Mouse (Mus musculus): Measurements from ENCODE around the gene Olfr315. TPM values are rescaled to one million over a fixed set of nuclear protein-coding genes. Genes with fewer than 3 reads are reported as not detected.

The Olfr315 gene
- not detected for total RNA-seq (2023)

DNA sequence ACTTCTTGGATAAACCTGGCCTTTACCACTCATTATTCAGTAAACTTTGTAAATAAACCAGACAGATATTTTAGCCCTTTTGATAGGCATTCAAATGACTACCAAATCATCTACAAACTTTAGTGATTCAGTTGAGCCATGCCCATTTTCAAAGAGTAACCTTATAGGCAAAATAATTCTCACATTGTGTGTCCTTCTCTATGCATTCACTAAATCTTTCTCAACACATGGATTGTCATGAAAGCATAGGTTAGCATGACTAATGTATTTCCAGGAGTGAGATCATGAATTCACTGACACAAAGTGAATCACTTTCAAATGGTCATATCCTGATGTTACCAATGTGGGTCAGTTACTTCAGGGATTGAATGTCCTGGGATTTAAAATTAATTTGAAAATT lies at the start of gene Olfr315:
Olfr315 (plus strand) TSS at position 301 of the 400 bp plus-strand sequence.

DNA sequence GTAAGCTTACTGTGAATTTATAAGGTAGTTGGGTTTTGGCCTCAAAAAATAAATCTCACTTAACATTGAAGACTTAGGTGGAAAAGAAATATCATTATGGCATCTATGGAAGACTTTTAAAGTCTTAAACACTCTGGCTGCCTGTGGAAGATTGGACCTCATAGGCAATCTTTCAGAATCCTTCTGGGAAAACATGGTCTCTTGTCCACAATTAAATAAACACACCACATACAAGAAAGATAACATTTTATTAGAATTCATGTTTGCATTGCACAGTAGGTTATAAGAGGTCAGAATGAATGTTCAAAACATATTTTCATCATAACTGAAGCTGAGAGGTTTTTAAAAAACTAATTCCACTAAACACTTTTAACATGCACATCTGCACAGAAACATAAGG lies 49.1 kb upstream of the Olfr315 start, which contains the start of gene Olfr318:
Olfr318 (minus strand) TSS at position 101 of the 400 bp plus-strand sequence.

DNA sequence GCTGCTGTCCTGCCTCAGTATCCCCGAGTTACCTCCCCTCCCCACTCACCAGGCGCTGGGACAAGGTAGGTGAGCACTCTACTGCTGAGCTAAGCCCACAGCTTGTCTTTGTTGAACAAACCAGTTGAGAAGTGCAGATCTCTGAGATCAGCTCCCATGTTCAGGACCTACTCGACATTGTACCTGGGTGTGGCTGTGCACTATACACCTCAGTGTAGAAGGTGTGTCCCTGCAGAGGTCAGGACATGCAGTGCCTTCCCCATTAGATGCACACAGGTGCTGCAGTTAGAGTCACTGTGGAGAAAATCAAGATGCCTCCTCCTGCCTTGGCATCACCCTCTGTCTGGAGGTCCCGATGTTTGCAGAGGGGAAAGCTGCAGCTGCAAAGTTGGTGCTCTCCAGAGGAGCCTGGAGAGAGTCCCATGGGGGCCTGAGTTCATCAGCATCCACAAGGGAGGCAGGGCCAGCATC lies 34.2 kb upstream of the Olfr315 start, which contains the start of gene Olfr317:
Olfr317 (minus strand) TSS at position 421 of the 471 bp plus-strand sequence.

DNA sequence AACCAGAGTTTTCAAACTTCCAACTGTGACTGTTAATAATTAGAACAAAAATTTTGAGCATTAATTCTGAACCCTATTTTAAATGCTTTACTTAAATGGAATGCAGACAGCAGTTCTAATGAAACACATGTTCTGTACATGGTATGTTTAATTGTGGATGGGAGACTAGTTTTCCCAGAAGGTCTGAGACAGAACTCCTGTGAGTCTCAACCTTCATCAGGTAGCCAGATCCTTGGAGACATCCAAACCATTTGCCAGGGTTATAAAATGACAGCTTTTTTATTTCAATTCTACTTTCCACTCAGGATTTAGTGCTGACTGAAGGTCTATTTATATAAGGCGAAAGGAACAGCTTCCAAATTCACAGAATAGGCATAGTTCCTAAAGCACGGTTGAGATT lies 20.6 kb upstream of the Olfr315 start, which contains the start of gene Olfr316:
Olfr316 (plus strand) TSS at position 301 of the 400 bp plus-strand sequence.

DNA sequence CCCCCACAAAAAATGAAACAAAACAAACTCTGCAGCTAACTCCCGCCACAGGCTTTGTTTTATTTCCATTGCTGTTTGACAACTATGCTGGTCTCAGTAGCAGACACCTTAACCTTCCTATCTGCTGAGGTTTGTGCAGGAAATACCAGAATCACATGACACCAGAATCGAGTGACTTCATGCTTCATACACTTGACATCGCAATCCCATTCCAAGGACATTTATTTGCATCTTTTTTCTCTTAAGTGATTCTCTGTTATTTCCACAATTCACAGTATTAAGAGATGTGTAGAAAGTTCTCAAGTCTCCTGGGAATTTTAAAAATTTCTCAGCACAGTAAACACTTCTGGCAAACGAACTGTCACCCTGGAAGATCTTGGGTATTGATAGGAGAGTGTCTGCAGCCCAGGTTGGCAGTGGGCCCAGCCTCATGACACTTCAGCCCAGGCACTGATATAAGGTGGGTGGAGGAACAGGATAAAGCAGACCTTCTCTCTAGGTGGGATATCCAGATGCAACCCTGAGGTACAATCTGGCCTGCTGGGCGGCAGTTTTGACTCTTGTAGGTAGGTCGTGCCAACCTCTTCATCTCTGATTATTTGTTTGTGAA lies 9.6 kb downstream of the Olfr315 start, which contains the start of gene Olfr314:
Olfr314 (plus strand) TSS at position 473 of the 610 bp plus-strand sequence.

DNA sequence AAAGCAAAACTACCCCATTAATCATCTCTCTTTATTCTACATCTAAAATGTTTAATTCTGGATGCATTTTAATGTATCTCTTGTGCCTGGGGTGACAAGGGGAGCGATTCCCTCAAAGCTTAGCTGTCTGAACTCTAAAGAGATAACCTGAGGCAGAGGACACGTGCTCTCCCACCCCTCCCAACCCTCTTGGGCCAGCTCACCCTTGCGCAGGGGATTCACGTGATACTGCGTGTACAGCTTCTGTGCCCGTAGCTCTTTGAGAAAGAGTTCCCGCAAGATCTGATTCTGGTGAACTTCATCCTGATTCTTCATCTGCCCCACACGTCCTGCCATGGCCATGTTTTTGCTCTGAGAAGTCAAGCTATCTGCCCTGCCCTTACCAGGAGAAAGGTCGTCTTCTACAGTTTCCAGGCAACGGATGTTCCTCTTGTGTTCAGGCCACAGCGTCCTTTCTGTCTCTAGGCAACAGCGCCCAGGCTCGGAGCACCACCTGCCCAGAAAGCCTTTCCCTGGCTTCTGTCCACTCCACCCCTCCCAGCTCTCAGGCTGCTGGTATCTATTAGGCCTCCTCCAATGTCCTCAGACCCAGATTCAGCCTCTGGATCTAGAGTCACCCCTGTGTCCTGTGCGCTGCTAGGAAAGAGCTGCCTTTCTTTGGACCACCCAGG lies 28.7 kb downstream of the Olfr315 start, which contains the start of gene Fam183b:
Fam183b (minus strand) TSS at position 403 of the 671 bp plus-strand sequence.

DNA sequence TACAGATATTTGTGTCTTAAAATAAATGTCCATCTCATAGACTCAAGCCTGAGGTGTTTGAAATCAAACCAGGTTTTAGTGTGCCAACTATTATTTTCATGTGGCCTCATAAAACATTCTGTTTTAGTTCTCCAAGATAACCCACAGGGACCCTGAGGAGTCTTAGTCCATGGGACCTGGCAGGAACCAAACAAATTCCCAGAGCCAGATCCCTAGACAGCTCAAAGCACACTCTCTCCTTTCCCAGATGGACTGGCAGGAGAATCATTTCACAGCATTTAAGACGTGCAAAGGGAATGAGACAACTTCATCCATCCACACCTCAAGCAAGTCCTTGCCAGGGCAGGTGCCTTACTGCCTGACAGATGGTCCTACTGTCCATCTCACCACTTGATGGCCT lies 41.7 kb downstream of the Olfr315 start, which contains the start of gene Olfr313:
Olfr313 (plus strand) TSS at position 301 of the 400 bp plus-strand sequence.

DNA sequence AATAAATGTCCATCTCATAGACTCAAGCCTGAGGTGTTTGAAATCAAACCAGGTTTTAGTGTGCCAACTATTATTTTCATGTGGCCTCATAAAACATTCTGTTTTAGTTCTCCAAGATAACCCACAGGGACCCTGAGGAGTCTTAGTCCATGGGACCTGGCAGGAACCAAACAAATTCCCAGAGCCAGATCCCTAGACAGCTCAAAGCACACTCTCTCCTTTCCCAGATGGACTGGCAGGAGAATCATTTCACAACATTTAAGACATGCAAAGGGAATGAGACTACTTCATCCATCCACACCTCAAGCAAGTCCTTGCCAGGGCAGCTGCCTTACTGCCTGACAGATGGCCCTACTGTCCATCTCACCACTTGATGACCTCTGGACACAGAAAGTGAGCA lies 55.9 kb downstream of the Olfr315 start, which contains the start of gene Olfr312:
Olfr312 (plus strand) TSS at position 301 of the 400 bp plus-strand sequence.

Other genes with a start within 250 kb of the Olfr315 start
- gene Olfr330, start 238.4 kb upstream of the Olfr315 start, total RNA-seq (2023), result not detected
- not detected for gene Olfr329-ps, start 226.8 kb upstream of the Olfr315 start, total RNA-seq (2023)
- under 1 TPM; 0.20 to 0.53 TPM for gene Olfr328, start 217.6 kb upstream of the Olfr315 start, total RNA-seq (2023)
- not detected for gene Olfr224, start 202.6 kb upstream of the Olfr315 start, total RNA-seq (2023)
- not detected for gene Olfr325, start 195.5 kb upstream of the Olfr315 start, total RNA-seq (2023)
- not detected for gene Olfr324, start 178.1 kb upstream of the Olfr315 start, total RNA-seq (2023)
- gene 2210407C18Rik, start 157.1 kb upstream of the Olfr315 start, total RNA-seq (2023), result not detected
- not detected for gene Olfr323, start 142.7 kb upstream of the Olfr315 start, total RNA-seq (2023)
- gene Trim58, start 132.7 kb upstream of the Olfr315 start, total RNA-seq (2023), result under 1 TPM; 0.32 to 0.33 TPM
- gene Olfr322, start 114.4 kb upstream of the Olfr315 start, total RNA-seq (2023), result not detected
- gene Olfr320, start 92.1 kb upstream of the Olfr315 start, total RNA-seq (2023), result not detected
- gene Olfr319, start 74.0 kb upstream of the Olfr315 start, total RNA-seq (2023), result not detected
- under 1 TPM; 0.50 to 0.64 TPM for gene Olfr318, start 49.2 kb upstream of the Olfr315 start, total RNA-seq (2023)
- not detected for gene Olfr317, start 34.0 kb upstream of the Olfr315 start, total RNA-seq (2023)
- not detected for gene Olfr316, start 20.5 kb upstream of the Olfr315 start, total RNA-seq (2023)
- gene Olfr314, start 9.8 kb downstream of the Olfr315 start, total RNA-seq (2023), result not detected
- not detected for gene Fam183b, start 28.8 kb downstream of the Olfr315 start, total RNA-seq (2023)
- not detected for gene Olfr313, start 41.8 kb downstream of the Olfr315 start, total RNA-seq (2023)
- gene Olfr312, start 56.0 kb downstream of the Olfr315 start, total RNA-seq (2023), result not detected
- gene Olfr311, start 66.1 kb downstream of the Olfr315 start, total RNA-seq (2023), result not detected
- 10 to 100 TPM in 1 of 2 experiments, 1 to 10 TPM in 1; 7.1 to 15.0 TPM for gene Gm12258, start 74.0 kb downstream of the Olfr315 start, total RNA-seq (2023)
- 10 to 100 TPM; 11.0 to 12.4 TPM for gene 2810021J22Rik, start 94.0 kb downstream of the Olfr315 start, total RNA-seq (2023)
- 10 to 100 TPM; 12.1 to 12.3 TPM for gene Zfp39, start 131.0 kb downstream of the Olfr315 start, total RNA-seq (2023)
- gene Btnl10, start 144.7 kb downstream of the Olfr315 start, total RNA-seq (2023), result not detected
- 100 to 1,000 TPM; 122 to 136 TPM for gene Rnf187, start 165.7 kb downstream of the Olfr315 start, total RNA-seq (2023)
- 10 to 100 TPM; 12.9 to 15.2 TPM for gene Hist3h2ba, start 175.7 kb downstream of the Olfr315 start, total RNA-seq (2023)
- 10 to 100 TPM; 39.5 to 41.6 TPM for gene Hist3h2a, start 181.5 kb downstream of the Olfr315 start, total RNA-seq (2023)
- gene Trim17, start 181.5 kb downstream of the Olfr315 start, total RNA-seq (2023), result under 1 TPM in 1 of 2 experiments, not detected in 1; 0.41 TPM
- gene Trim11, start 204.9 kb downstream of the Olfr315 start, total RNA-seq (2023), result 10 to 100 TPM; 68.7 to 76.5 TPM